Mouse (Mus musculus): ENCODE results near the gene Vps54.

DNA sequence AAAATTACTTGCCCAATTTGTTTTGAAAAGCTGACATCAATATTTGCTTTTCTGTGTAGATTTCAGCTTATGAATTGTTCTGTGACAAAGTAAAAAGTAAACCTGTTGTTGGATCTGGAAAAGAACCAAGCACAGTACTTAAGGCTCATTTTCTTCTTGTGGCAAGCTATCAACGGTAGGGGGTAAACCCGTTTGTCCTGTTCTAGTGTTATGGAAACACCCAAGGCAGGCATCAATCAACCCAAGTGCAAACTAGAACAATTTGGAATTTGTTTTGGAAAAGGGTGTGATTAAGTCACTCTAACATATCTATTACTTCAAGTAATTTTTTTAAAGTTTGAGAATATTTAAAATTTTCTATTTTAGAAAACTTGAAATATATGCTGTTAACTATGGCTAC is 3.3 kb upstream of the Vps54 start:
- TF ChIP-seq EP300 (IDR thresholded peaks at IDR 0.05; ENCODE audit: low read length) = no peak
- no peak for TF ChIP-seq POLR2A (IDR thresholded peaks at IDR 0.05; ENCODE audit: low read depth, low read length)
- TF ChIP-seq CTCF (conservative IDR thresholded peaks at IDR 0.05 in 1 of 2, IDR thresholded peaks at IDR 0.05 in 1 of 2; ENCODE audit: low read depth in 2 of 2, low read length in 2 of 2) = no peak
- no peak for TF ChIP-seq ZMIZ1 (IDR thresholded peaks at IDR 0.05; ENCODE audit: low read depth, low read length)
- no peak for TF ChIP-seq HCFC1 (IDR thresholded peaks at IDR 0.05; ENCODE audit: low read depth, low read length)
- TF ChIP-seq USF1 (IDR thresholded peaks at IDR 0.05; ENCODE audit: low read depth, low read length) = no peak
